Mouse (Mus musculus) heart, embryonic 12.5 days (tissue): ENCODE measurements at regions not wholly inside any gene's neighbourhood (a gene's known extent, or its start where the extent isn't known, plus 50 kb on each side); places are given as distances from the start of the nearest gene placed in this dataset.

Source experiments
- ATAC-seq: fragments of 200-750 bp; cut with Nextera tagmentation; 2 replicates; pipeline ENCODE4 v1.8.0; 2017; ENCODE audit warnings: moderate TSS enrichment, moderate library complexity; ENCODE audit not compliant: insufficient number of reproducible peaks, low FRiP score
- H3K27ac ChIP-seq: fragments of 300-500 bp; sonication (generic); 2 replicates; pipeline ENCODE4 v1.5.1; 2016; ENCODE audit warnings: mild to moderate bottlenecking, moderate library complexity; ENCODE audit not compliant: poor library complexity, severe bottlenecking
- H3K27me3 ChIP-seq: fragments of 300-500 bp; sonication (generic); replicated peaks from 2 replicates; pipeline ENCODE4 v1.6.1; 2016; ENCODE audit warnings: mild to moderate bottlenecking, moderate library complexity
- H3K36me3 ChIP-seq: fragments of 300-500 bp; sonication (generic); 2 replicates; pipeline ENCODE4 v1.6.1; 2016; ENCODE audit warnings: mild to moderate bottlenecking, moderate library complexity
- H3K4me1 ChIP-seq: fragments of 300-500 bp; sonication (generic); replicated peaks from 2 replicates; pipeline ENCODE4 v1.6.1; 2016; ENCODE audit warnings: mild to moderate bottlenecking
- H3K4me2 ChIP-seq: fragments of 300-500 bp; sonication (generic); 2 replicates; pipeline ENCODE4 v1.6.1; 2016; ENCODE audit warnings: mild to moderate bottlenecking, moderate library complexity
- H3K4me3 ChIP-seq: fragments of 300-500 bp; sonication (generic); 2 replicates; pipeline ENCODE4 v1.5.1; 2016; ENCODE audit warnings: mild to moderate bottlenecking
- H3K9ac ChIP-seq: fragments of 300-500 bp; sonication (generic); 2 replicates; pipeline ENCODE4 v1.6.1; 2016; ENCODE audit warnings: mild to moderate bottlenecking, moderate library complexity
- H3K9me3 ChIP-seq: fragments of 300-500 bp; sonication (generic); replicated peaks from 2 replicates; pipeline ENCODE4 v1.6.1; 2016; ENCODE audit warnings: mild to moderate bottlenecking, moderate library complexity
- WGBS: fragments of 180-500 bp; shearing (Covaris S2); methylation state at CpG from one replicate; pipeline ENCODE4 v1.1.7; 2016; 5-methylcytosine and 5-hydroxymethylcytosine counted together

DNA sequence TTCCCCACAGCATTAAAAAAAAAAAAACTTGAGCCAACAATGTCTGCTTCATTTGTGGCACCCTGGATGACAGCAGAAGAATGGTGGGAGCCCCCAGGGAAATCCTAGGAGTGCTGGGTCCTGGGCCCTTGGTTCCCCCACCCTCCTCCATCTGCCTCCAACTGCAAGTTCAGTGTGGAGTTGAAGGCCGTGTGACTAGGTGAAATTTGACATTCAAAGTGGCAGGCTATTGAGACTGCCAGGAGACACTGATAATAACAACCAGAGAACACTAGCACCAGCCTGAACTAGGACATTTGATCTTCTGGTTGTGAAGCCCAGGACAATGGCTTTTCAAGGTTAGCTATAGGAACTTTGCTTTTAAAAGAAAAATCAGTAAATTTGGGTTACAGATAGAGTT lies 74.0 kb downstream of the Adamts15 start:
- Histone ChIP-seq H3K27me3 (no peaks in the 10 kb centered on the region), H3K4me1 (peaks cover 53% of the 10 kb centered on the region), H3K4me2 (no peak overlapping the region), H3K4me3 (no peak overlapping the region), H3K36me3 (no peaks in the 10 kb centered on the region), H3K27ac (peak overlapping the region; percentile 63), H3K9me3 (no peaks in the 10 kb centered on the region), H3K9ac (no peak overlapping the region)
- no peak for ATAC-seq
- WGBS = 33% methylated on average over 1 of the region's 1 CpGs

DNA sequence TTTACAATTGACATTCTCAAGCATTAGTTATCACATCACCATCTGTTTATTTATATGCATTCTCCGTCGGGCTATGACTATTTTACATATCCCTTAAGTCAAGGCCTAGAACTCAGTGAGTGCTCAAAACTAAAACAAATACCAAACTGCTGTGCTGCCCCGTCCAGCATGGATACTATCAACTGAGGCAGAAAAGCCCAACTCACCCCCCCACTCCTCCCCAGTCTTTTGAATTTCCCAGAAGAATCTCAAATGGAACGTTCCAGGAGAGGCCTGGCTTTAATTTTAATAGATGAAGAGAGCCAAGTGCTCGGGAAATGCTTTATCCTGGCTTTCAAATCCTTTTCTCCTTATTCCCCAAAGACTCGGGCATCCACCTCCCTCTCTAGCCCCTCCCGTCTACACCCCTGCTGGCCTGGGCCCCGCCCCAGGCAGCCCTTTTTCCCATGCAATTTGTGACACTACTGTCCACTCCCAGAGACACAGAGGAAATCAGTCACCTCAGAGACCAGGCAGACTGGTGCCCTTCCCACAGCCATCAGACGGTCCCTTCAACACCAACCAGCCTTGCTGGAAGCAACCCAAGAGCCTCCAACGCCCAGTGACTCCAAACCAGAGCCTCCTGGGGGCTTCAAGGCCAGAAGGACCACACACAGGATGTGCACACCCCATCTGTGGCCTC lies 76.5 kb downstream of the Adamts15 start:
- Histone ChIP-seq H3K27me3 (no peaks in the 10 kb centered on the region), H3K4me1 (peaks cover 53% of the 10 kb centered on the region), H3K27ac (no peak overlapping the region), H3K36me3 (no peaks in the 10 kb centered on the region), H3K4me2 (no peak overlapping the region), H3K9ac (no peak overlapping the region), H3K9me3 (no peaks in the 10 kb centered on the region), H3K4me3 (no peak overlapping the region)
- no peak for ATAC-seq
- 64% methylated on average over 10 of the region's 10 CpGs for WGBS

DNA sequence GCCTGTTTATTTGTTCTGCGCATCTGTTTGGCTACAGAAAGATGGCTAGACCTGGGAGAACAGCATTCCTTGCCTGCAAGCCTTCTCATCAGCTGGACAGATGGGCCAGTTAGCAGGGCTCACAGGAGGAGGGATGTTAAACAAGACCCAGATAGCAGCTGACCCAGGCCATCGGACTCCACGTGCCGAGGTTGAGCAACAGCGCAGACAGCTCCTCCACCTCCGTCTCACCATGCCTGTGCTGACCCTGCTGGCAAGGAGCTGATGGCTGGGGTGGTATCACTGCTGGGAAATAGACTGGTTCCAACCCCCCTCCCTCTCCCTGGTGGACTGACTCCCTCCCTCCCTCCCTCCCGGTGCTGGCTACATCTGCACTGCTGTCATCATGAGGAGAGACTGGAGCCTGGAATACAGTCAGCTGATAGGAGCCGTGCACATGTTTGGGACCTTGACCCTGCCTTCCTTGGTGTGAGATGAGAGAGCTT lies 78.1 kb downstream of the Adamts15 start:
- Histone ChIP-seq H3K27ac (peak overlapping the region; percentile 32), H3K9ac (no peak overlapping the region), H3K27me3 (no peaks in the 10 kb centered on the region), H3K36me3 (no peaks in the 10 kb centered on the region), H3K4me1 (peaks cover 50% of the 10 kb centered on the region), H3K9me3 (no peaks in the 10 kb centered on the region), H3K4me2 (peak overlapping the region; percentile 9; the same call in 1 of the 2 replicates), H3K4me3 (no peak overlapping the region)
- ATAC-seq = peak; percentile 81
- 24% methylated on average over 8 of the region's 8 CpGs for WGBS

DNA sequence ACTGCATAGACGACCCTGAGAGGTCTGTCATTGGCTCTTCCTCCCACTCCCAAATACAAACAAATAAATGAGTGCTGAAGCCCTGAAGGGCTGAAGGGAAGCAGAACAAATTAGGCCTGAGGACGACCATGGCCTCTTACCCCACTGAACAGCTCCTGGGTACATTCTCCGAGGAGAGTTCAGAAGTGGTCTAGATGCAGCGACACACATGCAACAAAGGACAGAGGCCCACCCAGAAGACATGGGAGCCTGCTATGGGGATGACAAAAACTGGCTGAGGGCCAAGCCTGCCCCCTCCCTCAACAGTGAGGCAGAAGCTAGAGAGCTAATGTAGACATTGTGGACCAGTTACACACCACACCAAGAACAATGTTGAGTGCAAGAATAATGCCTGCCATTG lies 87.3 kb downstream of the Adamts15 start:
- no peak overlapping the region for H3K4me3 ChIP-seq
- H3K4me1 ChIP-seq = peaks cover 11% of the 10 kb centered on the region; the same call in 1 of the 2 replicates
- no peak overlapping the region for H3K9ac ChIP-seq
- no peak overlapping the region for H3K27ac ChIP-seq
- no peaks in the 10 kb centered on the region for H3K9me3 ChIP-seq
- WGBS = 58% methylated on average over 4 of the region's 4 CpGs
- H3K36me3 ChIP-seq = no peaks in the 10 kb centered on the region
- no peak overlapping the region for H3K4me2 ChIP-seq
- no peaks in the 10 kb centered on the region for H3K27me3 ChIP-seq
- no peak for ATAC-seq

DNA sequence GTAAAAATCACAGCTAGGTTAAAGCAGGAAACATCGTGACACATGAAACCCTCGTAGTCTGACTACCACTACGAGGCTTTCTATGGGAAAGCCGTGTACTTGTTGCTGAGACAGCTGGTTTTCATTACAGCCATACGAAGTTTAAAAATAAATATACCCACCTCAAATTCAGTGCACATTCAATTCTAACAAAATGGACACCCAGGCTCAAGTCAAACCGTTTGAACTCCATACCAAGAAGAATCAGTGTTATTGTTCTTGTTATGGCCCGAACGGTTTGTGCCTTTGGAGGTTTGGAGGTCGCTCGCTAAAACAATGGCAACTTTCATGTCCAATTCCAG lies 87.7 kb downstream of the Adamts15 start:
- no peaks in the 10 kb centered on the region for H3K9me3 ChIP-seq
- no peak overlapping the region for H3K4me2 ChIP-seq
- no peak overlapping the region for H3K27ac ChIP-seq
- no peak overlapping the region for H3K4me3 ChIP-seq
- peaks cover 7% of the 10 kb centered on the region; the same call in 1 of the 2 replicates for H3K4me1 ChIP-seq
- H3K9ac ChIP-seq = no peak overlapping the region
- ATAC-seq = no peak
- H3K27me3 ChIP-seq = no peaks in the 10 kb centered on the region
- no peaks in the 10 kb centered on the region for H3K36me3 ChIP-seq
- WGBS = 68% methylated on average over 10 of the region's 10 CpGs

DNA sequence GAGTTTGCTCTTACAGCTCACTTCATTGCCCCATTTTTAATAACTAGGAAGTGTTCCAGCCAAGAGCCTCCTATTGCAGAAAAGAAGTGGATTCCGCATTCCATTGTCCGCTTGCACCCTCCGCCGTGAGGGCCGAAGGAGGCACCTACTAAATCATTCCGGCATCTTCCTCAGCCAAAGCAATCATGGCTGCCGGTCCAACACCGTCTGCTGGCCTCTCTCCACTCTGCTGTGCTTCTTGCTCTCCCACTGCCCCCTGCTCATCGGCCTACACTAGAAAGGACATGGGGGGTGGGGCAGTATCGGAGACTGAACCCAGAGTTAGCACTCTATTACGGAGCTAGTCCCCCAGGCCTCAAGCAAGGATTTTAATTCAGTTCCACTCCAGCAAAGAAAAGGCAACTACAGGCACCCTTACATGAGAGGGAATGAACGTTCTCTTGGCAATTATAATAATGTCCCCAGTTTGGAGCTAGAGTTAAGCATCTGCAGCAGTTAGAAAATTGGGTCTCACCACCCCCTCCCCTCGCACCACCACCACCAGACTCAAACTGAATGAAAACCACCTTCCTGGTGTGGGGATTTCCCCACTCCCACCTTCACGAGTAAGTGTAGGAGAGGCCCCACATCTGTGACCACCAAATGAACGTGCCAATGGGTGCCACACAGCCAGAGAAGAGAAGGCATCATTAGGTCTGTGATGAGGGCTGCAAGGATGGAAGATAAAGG lies 88.3 kb downstream of the Adamts15 start:
- 89% methylated on average over 15 of the region's 15 CpGs for WGBS
- no peak overlapping the region for H3K9ac ChIP-seq
- ATAC-seq = no peak
- peaks cover 2% of the 10 kb centered on the region; the same call in 1 of the 2 replicates for H3K4me1 ChIP-seq
- no peaks in the 10 kb centered on the region for H3K9me3 ChIP-seq
- H3K36me3 ChIP-seq = no peaks in the 10 kb centered on the region
- no peak overlapping the region for H3K4me2 ChIP-seq
- H3K27me3 ChIP-seq = no peaks in the 10 kb centered on the region
- no peak overlapping the region for H3K27ac ChIP-seq
- no peak overlapping the region for H3K4me3 ChIP-seq

DNA sequence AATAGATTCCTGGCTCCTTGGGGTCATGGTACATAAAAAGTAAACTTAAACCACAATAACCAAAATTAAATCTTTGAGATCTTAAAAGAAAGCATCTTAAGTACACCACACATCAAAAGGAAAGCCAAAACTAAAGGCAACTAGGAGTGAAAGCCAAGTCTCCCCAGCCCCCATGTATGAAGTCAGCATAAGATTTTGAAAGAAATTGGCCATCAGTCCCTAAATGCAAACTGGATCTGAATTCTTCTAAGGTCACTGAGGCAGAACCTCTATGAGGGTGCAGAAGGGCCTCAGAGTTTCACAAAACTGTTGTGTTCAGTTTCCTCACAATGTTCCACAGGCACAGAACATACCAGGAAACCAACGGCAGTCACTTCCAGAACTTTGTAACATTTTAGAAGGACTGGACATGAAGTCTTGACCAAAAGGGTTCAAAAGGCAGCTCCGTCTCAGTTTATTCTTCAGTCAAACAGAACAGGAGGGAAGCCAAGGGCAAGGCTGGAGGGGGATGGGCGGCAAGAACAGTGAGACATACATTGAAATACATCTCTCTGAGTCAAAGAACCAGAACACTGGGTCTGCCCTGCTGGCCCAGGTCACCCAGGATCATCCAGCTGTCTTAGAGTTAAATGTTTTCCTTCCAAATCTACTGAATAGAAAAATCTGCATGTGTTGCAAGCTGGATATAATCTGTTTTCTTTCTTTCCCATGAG lies 92.9 kb downstream of the Adamts15 start:
- ATAC-seq = no peak
- Histone ChIP-seq H3K27ac (no peak overlapping the region), H3K27me3 (no peaks in the 10 kb centered on the region), H3K9ac (no peak overlapping the region), H3K4me2 (no peak overlapping the region), H3K9me3 (no peaks in the 10 kb centered on the region), H3K36me3 (no peaks in the 10 kb centered on the region), H3K4me1 (no peaks in the 10 kb centered on the region), H3K4me3 (no peak overlapping the region)
- WGBS = 77% methylated on average over 3 of the region's 3 CpGs

DNA sequence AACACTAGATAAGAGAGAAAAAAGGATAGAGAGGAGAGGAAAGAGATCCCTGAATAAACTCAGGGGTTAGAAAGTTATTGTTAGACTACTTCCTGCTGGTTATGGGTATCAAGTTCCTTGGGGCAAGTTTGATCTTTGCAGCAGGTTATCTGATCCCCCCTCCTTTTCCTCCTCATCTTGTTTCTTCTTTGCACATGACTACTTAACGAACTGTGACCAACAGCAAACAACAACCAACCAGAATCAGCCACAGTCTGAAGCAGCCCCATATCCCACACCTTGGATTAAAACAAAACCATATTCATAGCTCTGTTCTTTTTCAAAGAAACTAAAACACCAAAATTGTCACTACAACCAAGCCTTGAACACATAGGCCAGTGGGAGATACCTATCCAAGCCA lies 94.5 kb downstream of the Adamts15 start:
- H3K27me3 ChIP-seq = no peaks in the 10 kb centered on the region
- no peak overlapping the region for H3K9ac ChIP-seq
- 63% methylated on average over 1 of the region's 1 CpGs for WGBS
- H3K27ac ChIP-seq = no peak overlapping the region
- H3K4me1 ChIP-seq = no peaks in the 10 kb centered on the region
- no peak for ATAC-seq
- H3K4me2 ChIP-seq = no peak overlapping the region
- no peak overlapping the region for H3K4me3 ChIP-seq
- no peaks in the 10 kb centered on the region for H3K9me3 ChIP-seq
- no peaks in the 10 kb centered on the region for H3K36me3 ChIP-seq

DNA sequence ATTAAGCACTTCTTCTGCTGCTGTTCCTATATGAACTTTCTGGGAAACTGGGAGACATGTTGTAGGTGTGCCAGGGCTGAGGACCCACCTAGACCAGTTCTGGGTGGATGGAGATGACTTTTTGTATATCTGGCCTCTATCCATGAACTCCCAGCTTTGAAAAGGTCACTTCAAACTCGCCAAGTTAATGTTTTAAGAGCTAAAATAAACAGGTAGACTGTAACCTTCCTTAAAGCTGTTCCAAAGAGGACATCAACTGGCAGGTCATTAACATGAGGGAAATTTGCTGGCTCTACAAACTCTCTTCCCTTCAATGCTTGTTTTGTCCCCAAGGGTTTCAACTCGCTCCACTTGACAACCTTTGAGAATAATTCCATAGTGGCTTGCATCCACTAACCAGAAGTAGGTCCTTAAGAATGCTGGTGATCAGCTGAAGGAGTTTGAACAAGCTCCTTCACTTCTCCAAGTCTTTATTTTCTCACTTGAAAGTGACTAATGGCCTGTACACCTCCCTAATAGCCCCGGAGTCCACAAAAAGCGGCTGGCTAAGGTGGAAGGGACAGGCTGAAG lies 98.1 kb downstream of the Adamts15 start:
- no peaks in the 10 kb centered on the region for H3K27me3 ChIP-seq
- no peaks in the 10 kb centered on the region for H3K4me1 ChIP-seq
- 71% methylated on average over 4 of the region's 4 CpGs for WGBS
- H3K4me2 ChIP-seq = no peak overlapping the region
- H3K36me3 ChIP-seq = no peaks in the 10 kb centered on the region
- no peak overlapping the region for H3K4me3 ChIP-seq
- H3K9me3 ChIP-seq = no peaks in the 10 kb centered on the region
- no peak overlapping the region for H3K27ac ChIP-seq
- ATAC-seq = no peak
- no peak overlapping the region for H3K9ac ChIP-seq

DNA sequence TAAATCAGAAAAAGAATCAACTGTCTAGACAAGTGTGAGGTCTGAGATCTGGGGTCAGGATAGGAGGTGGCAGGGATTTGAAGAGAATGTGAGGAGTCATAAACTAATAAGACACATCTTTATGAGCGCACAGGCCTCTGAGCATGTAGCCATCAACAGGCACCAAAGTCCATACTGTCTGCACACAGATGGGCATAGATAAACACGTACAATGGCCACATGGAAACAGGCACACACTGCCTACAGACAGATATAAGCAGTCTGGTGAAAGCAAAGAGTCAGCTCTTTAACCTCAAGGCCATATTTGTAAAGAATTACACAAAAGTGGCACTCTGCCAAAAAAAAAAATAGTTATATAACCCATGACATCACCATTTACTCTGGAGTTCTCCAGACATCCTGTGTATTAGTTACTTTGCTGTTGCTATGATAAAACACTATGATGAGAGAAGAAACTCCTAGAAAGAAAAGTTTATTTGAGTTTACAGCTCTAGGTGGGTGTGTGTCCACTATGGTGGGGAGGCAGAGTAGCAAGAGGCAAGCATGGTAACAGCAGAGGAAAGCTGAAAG lies 101.4 kb downstream of the Adamts15 start:
- H3K9ac ChIP-seq = no peak overlapping the region
- H3K4me1 ChIP-seq = no peaks in the 10 kb centered on the region
- no peaks in the 10 kb centered on the region for H3K36me3 ChIP-seq
- no peak overlapping the region for H3K27ac ChIP-seq
- H3K4me2 ChIP-seq = no peak overlapping the region
- 73% methylated on average over 2 of the region's 2 CpGs for WGBS
- H3K4me3 ChIP-seq = no peak overlapping the region
- no peaks in the 10 kb centered on the region for H3K9me3 ChIP-seq
- no peaks in the 10 kb centered on the region for H3K27me3 ChIP-seq
- 0 out of 2 replicates have a peak, but pooled peaks have one; percentile 39 for ATAC-seq

DNA sequence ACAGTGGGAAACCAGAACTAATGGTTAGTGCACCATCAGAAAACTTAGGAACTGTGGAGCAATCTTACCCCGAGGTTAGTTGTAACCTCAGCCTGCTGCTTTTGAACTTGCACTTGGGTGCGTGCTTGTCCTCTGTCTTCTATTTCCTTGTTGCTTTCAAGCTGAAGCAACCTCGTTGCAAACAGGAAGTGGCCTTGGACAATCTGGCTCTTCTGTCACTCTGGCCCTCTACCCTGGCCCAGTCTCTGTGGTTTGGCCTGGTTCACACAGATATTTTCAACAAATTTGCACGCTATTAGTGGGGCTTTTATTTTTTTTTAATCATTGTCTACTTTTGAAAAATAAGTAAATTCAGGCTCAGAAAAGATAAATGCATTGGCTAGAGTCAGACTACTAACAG lies 109.0 kb downstream of the Adamts15 start:
- Histone ChIP-seq H3K36me3 (no peaks in the 10 kb centered on the region), H3K4me2 (no peak overlapping the region), H3K9me3 (no peaks in the 10 kb centered on the region), H3K27me3 (no peaks in the 10 kb centered on the region), H3K9ac (no peak overlapping the region), H3K27ac (no peak overlapping the region), H3K4me1 (peaks cover 37% of the 10 kb centered on the region), H3K4me3 (no peak overlapping the region)
- 66% methylated on average over 4 of the region's 4 CpGs for WGBS
- ATAC-seq = no peak
